Mouse (Mus musculus) CH12.LX (cell line): ENCODE data around the gene Slc35e2.

Source experiments
- CHD1 ChIP-seq: IDR thresholded peaks from 2 replicates; pipeline ENCODE4 v1.6.1; 2012; ENCODE audit warnings: low read depth, low read length, improper control_type of control experiment, inconsistent platforms
- EP300 ChIP-seq: IDR thresholded peaks from 2 replicates; pipeline ENCODE4 v1.6.1; 2011; ENCODE audit warnings: low read length, improper control_type of control experiment
- MAX ChIP-seq: IDR thresholded peaks from 2 replicates; pipeline ENCODE4 v1.6.1; 2011; ENCODE audit warnings: low read length, improper control_type of control experiment
- RAD21 ChIP-seq: IDR thresholded peaks from 2 replicates; pipeline ENCODE4 v1.6.1; 2011; ENCODE audit warnings: low read depth, mild to moderate bottlenecking, low read length, improper control_type of control experiment, moderate library complexity
- ZC3H11A ChIP-seq: IDR thresholded peaks from 2 replicates; pipeline ENCODE4 v1.6.1; 2012; ENCODE audit warnings: low read depth, mild to moderate bottlenecking, inconsistent platforms, low read length, improper control_type of control experiment

GRCm38 (mm10) chr4:155630267-155630666 lies 29.1 kb downstream of the Slc35e2 start:
- no peak for TF ChIP-seq MAX
- TF ChIP-seq ZC3H11A, result no peak
- no peak for TF ChIP-seq EP300
- no peak for TF ChIP-seq CHD1
- no peak for TF ChIP-seq RAD21
